ENCODE assay signal across 9 mouse cellular contexts in genomic region chr3:79440976-79441491, GRCm38 (mm10).
DNase-seq lines count a peak whose midpoint lies in the region; ATAC-seq lines count a peak whose summit lies in the region.
"Had no signal": no experiment of that assay in that cellular context is flagged by ENCODE, and none has a peak within 500 bp of the region (broad histone marks: within the 10 kb centered on the region; RNA-seq: fewer than 3 reads in every experiment).

No protein-coding gene starts in this region.

- no peak overlapping the region for H3K27ac ChIP-seq in kidney, embryonic 16.5 days (ENCODE audit: low read length)
- H3K27ac ChIP-seq: midbrain, embryonic 12.5 days had no signal

- peak; percentile 36 for DNase-seq in kidney, adult 18-20 months
- peak; percentile 87 to 90 for DNase-seq in cerebellum, postnatal 10 days
- peak; percentile 91 for DNase-seq in layer of hippocampus, adult 9-11 months
- peak; percentile 63 for DNase-seq in retina, postnatal 1 day
- DNase-seq in spleen, postnatal 36 days (ENCODE audit: low spot score in 2 of 2), result no peak
- no peak for DNase-seq in thymus, postnatal 10 days (ENCODE audit: low spot score in 2 of 2)
- DNase-seq in heart, postnatal 14 days, result no peak

- H3K9me3 ChIP-seq in kidney, embryonic 16.5 days (ENCODE audit: low read length), result peaks cover 4% of the 10 kb centered on the region; the same call in 1 of the 2 replicates

- 73% methylated on average over 12 of the region's 12 CpGs for WGBS in kidney, embryonic 16.5 days

- no peaks in the 10 kb centered on the region for H3K4me1 ChIP-seq in kidney, embryonic 16.5 days (ENCODE audit: insufficient read depth, low read length)
- H3K4me1 ChIP-seq: midbrain, embryonic 12.5 days had no signal

- intact Hi-C loops in heart, postnatal 14 days (cut with DNase I), result loop anchor here (5.0 kb wide), 1 partner anchor 69 kb away; no protein-coding TSS in a partner anchor

- ATAC-seq in kidney, embryonic 16.5 days (ENCODE audit: low FRiP score, low TSS enrichment), result no peak

- H3K36me3 ChIP-seq in kidney, embryonic 16.5 days (ENCODE audit: insufficient read depth, low read length), result no peaks in the 10 kb centered on the region
- H3K36me3 ChIP-seq: midbrain, embryonic 12.5 days had no signal

- no peak overlapping the region for H3K4me2 ChIP-seq in kidney, embryonic 16.5 days (replicated peaks; ENCODE audit: low read depth, low read length)
- H3K4me2 ChIP-seq: midbrain, embryonic 12.5 days had no signal

- H3K27me3 ChIP-seq in kidney, embryonic 16.5 days (ENCODE audit: insufficient read depth, low read length), result no peaks in the 10 kb centered on the region

- H3K4me3 ChIP-seq in kidney, embryonic 16.5 days (ENCODE audit: low read length), result no peak overlapping the region
- H3K4me3 ChIP-seq: midbrain, embryonic 12.5 days had no signal

- H3K9ac ChIP-seq in kidney, embryonic 16.5 days (replicated peaks; ENCODE audit: low read length), result no peak overlapping the region
- H3K9ac ChIP-seq: midbrain, embryonic 12.5 days had no signal

Comparison
In these comparisons a context has a peak if more than half of its experiments do, and no peak if none do; other contexts are left out.
1. DNase-seq: peak in kidney, adult 18-20 months (single experiment), cerebellum, postnatal 10 days (2 of 2), layer of hippocampus, adult 9-11 months (single experiment) and retina, postnatal 1 day (single experiment); none in spleen, postnatal 36 days (0 of 2), thymus, postnatal 10 days (0 of 2) and heart, postnatal 14 days (0 of 2).